Mouse (Mus musculus) heart, embryonic 14.5 days (tissue): Measurements from ENCODE around the gene Gnptab. TPM values are rescaled to one million over a fixed set of nuclear protein-coding genes. Genes with fewer than 3 reads are reported as not detected.

Experiments used
- ATAC-seq: fragments of 200-750 bp; cut with Nextera tagmentation; 2 replicates; pipeline ENCODE4 v1.8.0; 2017; ENCODE audit warnings: low read depth, moderate TSS enrichment; ENCODE audit not compliant: insufficient number of reproducible peaks, insufficient read depth, low FRiP score
- H3K27ac ChIP-seq, 2 experiments: fragments of 200-500 bp in 1 of 2; fragments of 300-500 bp in 1 of 2; sonication (generic) in 1 of 2; replicated peaks in 1 of 2; 2 replicates each; pipeline ENCODE4 v1.5.1; 2012 to 2014; ENCODE audit warnings: low read depth in 2 of 2, low read length in 2 of 2, control low read depth in 1 of 2, mild to moderate bottlenecking in 1 of 2, mixed read lengths in 1 of 2; ENCODE audit not compliant: control insufficient read depth in 1 of 2, insufficient read depth in 1 of 2
- H3K27me3 ChIP-seq: fragments of 300-500 bp; sonication (generic); 2 replicates; pipeline ENCODE4 v1.6.1; 2014; ENCODE audit warnings: mild to moderate bottlenecking, low read length, control low read depth; ENCODE audit not compliant: control insufficient read depth, insufficient read depth
- H3K36me3 ChIP-seq: fragments of 300-500 bp; sonication (generic); 2 replicates; pipeline ENCODE4 v1.6.1; 2014; ENCODE audit warnings: mild to moderate bottlenecking, control low read depth, low read length, mixed read lengths; ENCODE audit not compliant: control insufficient read depth, insufficient read depth
- H3K4me1 ChIP-seq, 2 experiments: fragments of 200-500 bp in 1 of 2; fragments of 300-500 bp in 1 of 2; sonication (generic) in 1 of 2; 2 replicates each; pipeline ENCODE4 v1.6.1; 2012 to 2014; ENCODE audit warnings: low read length in 2 of 2, control low read depth in 1 of 2, mixed read lengths in 1 of 2; ENCODE audit not compliant: control insufficient read depth in 2 of 2, insufficient read depth in 2 of 2
- H3K4me2 ChIP-seq: fragments of 300-500 bp; sonication (generic); 2 replicates; pipeline ENCODE4 v1.6.1; 2014; ENCODE audit warnings: mild to moderate bottlenecking, low read length
- H3K4me3 ChIP-seq, 2 experiments: fragments of 200-500 bp in 1 of 2; fragments of 300-500 bp in 1 of 2; sonication (generic) in 1 of 2; 2 replicates each; pipeline ENCODE4 v1.5.1; 2012 to 2014; ENCODE audit warnings: low read length in 2 of 2, mild to moderate bottlenecking in 2 of 2, control low read depth in 1 of 2, low read depth in 1 of 2, moderate library complexity in 1 of 2; ENCODE audit not compliant: control insufficient read depth in 1 of 2, insufficient read depth in 1 of 2
- H3K9ac ChIP-seq: fragments of 300-500 bp; sonication (generic); 2 replicates; pipeline ENCODE4 v1.6.1; 2014; ENCODE audit warnings: mild to moderate bottlenecking, low read length
- H3K9me3 ChIP-seq: fragments of 300-500 bp; sonication (generic); 2 replicates; pipeline ENCODE4 v1.6.1; 2016; ENCODE audit warnings: low read length, control low read depth; ENCODE audit not compliant: control insufficient read depth
- WGBS: fragments of 180-500 bp; shearing (Covaris S2); extraction: QIAGEN DNeasy Blood & Tissue Kit; methylation state at CpG from one replicate; pipeline ENCODE4 v1.1.7; 2014; 5-methylcytosine and 5-hydroxymethylcytosine counted together
- polyA plus RNA-seq: library from polyadenylated mRNA; unstranded; fragments of >200 nt; fragmentation: Nextera tagmentation; extraction: Ambion mirVana; gene quantifications from 2 replicates; pipeline ENCODE4 v1.2.1, GENCODE M21; 2014

Gnptab gene
- polyA plus RNA-seq, 1 experiment from 2014 or later = 9.4 TPM

DNA sequence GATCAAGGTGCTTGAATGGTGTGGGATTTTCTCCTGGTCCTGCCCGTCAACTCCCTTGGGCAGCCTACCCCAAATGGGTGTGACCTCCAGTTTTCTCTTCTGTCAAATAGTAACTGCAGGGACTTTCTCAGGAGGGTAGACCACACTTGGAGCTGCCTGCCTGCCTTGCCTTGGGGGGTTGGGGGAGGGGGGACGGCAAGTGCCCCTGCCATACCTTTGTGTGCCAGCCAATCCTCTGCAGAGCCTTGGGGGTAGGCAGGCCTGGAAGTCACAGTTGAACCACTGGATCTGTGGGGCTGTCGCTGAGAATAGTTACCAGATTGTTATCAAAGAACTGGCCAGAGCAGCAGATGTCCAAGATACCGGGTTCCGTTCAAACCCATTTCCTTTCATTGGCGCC is 7.3 kb downstream of the Gnptab start:
- H3K9ac ChIP-seq = no peak overlapping the region
- H3K4me1 ChIP-seq = peaks cover 26 to 48% of the 10 kb centered on the region in 2 experiments
- no peak overlapping the region for H3K4me2 ChIP-seq
- ATAC-seq = no peak; the same call in 1 of the 2 replicates
- H3K4me3 ChIP-seq = no peak overlapping the region
- H3K9me3 ChIP-seq = no peaks in the 10 kb centered on the region
- H3K27ac ChIP-seq = no peak overlapping the region
- no peaks in the 10 kb centered on the region for H3K36me3 ChIP-seq
- H3K27me3 ChIP-seq = no peaks in the 10 kb centered on the region
- WGBS = 69% methylated on average over 6 of the region's 6 CpGs

DNA sequence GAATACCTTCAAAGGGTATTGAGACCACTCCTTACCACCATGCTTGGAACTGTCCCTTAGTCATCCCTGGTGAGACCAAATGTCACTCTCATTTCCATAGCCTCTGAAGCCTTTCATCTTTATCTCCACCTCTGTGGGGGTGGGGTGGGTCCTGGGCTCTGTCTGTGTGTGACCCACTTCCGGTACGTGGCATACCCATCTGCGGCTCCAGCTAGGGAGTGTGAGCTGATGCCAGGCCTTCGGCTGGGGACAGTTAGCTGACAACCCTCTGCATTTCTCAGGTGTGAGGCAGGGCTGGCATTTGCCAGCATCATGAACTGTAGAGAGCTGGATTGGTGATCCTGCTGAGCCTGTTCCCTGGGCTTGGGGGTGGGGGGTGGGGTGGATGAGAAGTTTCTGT is 10.6 kb downstream of the Gnptab start:
- Histone ChIP-seq H3K36me3 (no peaks in the 10 kb centered on the region), H3K4me1 (peaks cover 19 to 27% of the 10 kb centered on the region in 2 experiments), H3K27me3 (no peaks in the 10 kb centered on the region), H3K9me3 (no peaks in the 10 kb centered on the region), H3K4me3 (no peak overlapping the region), H3K27ac (no peak overlapping the region), H3K9ac (no peak overlapping the region), H3K4me2 (no peak overlapping the region)
- 0 out of 2 replicates have a peak, but pooled peaks have one; percentile 21 for ATAC-seq
- WGBS = 5% methylated on average over 4 of the region's 4 CpGs

DNA sequence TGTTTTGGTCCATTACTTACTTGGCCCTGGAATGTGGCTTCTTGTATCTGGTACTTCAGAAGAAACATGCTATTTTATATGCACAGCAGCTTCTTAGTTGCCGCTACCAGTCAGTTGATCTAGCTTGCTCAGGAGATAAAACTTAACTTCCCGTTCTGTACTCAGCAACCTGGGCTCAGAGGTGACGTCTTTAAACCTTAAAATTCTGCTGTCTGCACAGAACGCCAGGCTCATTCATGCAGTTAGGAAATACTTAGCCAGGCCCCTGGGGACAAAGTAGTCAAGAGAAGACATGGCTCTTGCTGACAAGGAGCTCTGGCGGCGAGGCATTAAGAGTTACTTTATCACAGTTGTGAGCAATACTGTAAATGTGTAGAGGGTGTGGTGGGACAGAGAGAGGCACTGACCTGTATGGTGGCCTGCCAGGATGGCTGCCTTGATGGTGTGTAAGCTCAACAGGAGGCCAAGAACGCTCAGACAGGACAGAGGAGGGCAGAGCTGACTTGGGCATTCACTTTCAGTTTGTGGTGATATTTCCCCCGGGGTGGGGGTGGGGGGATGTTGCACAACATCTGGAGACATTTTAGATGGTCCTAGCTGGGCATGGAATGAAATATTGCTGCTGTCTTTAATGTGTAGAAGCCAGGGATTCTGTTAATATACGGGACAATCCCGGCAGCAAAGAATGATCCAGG is 11.3 kb downstream of the Gnptab start:
- no peaks in the 10 kb centered on the region for H3K9me3 ChIP-seq
- WGBS = 40% methylated on average over 10 of the region's 10 CpGs
- no peak overlapping the region for H3K4me2 ChIP-seq
- no peaks in the 10 kb centered on the region for H3K27me3 ChIP-seq
- H3K4me1 ChIP-seq = peaks cover 19 to 27% of the 10 kb centered on the region in 2 experiments
- no peak overlapping the region; the same call in 1 of the 2 replicates for H3K9ac ChIP-seq
- no peak for ATAC-seq
- H3K36me3 ChIP-seq = no peaks in the 10 kb centered on the region
- H3K27ac ChIP-seq = 0 out of 4 replicates have a peak overlapping the region, but pooled peaks of 1 of the 2 experiments have one; percentile 1
- no peak overlapping the region for H3K4me3 ChIP-seq

DNA sequence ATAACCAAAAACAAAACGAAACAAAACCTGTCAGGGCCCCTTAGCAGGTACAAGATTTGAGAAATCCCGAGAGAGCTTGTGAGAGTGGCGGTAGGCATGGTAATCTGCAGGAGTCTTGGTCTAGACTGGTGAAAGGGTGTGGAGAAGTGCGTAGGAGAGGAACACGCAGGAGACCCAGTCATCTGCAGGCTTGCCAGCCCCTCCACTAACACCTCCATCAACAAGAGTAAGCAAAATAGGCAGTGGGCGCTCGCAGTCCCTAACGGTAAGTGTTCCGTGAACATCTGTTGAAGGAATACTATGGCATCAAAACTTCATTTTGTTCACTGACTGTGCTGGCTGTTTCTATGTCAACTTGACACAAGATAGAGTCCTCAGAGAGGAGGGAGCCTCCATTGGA is 12.6 kb downstream of the Gnptab start:
- no peak for ATAC-seq
- Histone ChIP-seq H3K27ac (no peak overlapping the region), H3K4me1 (peaks cover 12 to 18% of the 10 kb centered on the region in 2 experiments), H3K27me3 (no peaks in the 10 kb centered on the region), H3K36me3 (no peaks in the 10 kb centered on the region), H3K4me2 (no peak overlapping the region), H3K9me3 (no peaks in the 10 kb centered on the region), H3K9ac (no peak overlapping the region), H3K4me3 (no peak overlapping the region)
- 94% methylated on average over 9 of the region's 9 CpGs for WGBS

DNA sequence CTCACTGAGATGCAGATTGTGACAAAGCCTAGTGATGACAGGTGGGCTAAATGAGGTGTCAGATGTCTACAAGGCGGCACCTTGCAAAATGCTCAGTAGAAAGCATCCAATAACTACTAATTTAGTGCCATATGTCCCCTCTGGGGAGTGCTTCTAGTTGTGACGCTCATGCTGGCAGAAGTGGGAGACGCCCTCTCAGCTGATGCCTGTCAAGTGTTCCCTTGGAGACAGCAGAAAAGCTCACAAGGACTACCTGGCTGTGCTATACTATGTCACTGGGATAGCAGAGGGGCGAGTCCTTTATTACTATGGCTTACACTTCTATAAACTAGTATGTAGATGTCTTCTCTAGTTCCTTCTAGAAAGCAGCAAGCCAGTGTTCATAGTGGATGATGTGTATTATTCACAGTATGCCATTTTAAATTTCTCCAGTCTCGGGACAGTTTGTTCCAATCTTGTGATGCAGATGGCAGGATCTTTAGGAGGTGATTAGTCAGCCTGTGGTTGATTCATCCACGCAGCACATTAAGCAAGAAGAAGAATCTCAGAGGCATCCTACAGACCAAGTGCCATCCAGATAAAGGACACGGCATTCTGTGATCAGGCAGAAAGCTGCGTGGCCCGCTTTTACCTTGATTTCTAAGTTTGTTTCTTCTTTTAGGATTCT is 13.4 kb downstream of the Gnptab start:
- WGBS = 80% methylated on average over 9 of the region's 9 CpGs
- Histone ChIP-seq H3K36me3 (no peaks in the 10 kb centered on the region), H3K27me3 (no peaks in the 10 kb centered on the region), H3K4me2 (no peak overlapping the region), H3K4me1 (peaks cover 12 to 17% of the 10 kb centered on the region in 2 experiments), H3K9me3 (no peaks in the 10 kb centered on the region), H3K9ac (no peak overlapping the region), H3K27ac (no peak overlapping the region), H3K4me3 (no peak overlapping the region)
- ATAC-seq = no peak

DNA sequence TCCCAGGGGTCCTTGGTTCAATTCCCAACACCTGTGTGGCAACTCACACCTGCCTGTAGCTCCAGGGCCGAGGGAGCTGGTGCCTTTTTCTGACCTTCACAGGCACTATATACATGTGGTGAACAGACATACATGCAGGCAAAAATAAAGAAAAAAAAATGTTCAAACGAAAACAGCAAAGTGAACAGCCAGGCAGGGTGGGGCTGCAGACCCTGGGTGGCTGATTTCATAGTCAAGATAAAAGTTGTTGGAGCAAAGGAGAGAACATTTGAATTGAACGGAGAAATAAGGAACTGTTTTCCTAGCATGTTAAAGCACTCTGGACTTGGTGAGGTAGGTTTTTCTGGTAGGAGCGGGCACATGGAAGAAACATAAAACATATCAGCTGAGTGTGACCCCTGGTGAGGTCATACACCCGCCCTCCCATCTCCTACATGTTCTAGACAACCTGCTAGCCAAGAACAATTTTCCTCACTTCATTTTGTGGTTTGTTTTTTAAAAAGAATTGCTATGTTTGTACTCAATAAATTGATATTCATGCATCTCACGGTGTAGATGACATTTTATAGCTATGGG is 19.8 kb downstream of the Gnptab start:
- no peak overlapping the region for H3K9ac ChIP-seq
- no peaks in the 10 kb centered on the region for H3K9me3 ChIP-seq
- H3K4me3 ChIP-seq = no peak overlapping the region
- H3K27me3 ChIP-seq = no peaks in the 10 kb centered on the region
- no peak overlapping the region for H3K27ac ChIP-seq
- WGBS = 73% methylated on average over 6 of the region's 6 CpGs
- no peaks in the 10 kb centered on the region for H3K4me1 ChIP-seq
- H3K36me3 ChIP-seq = no peaks in the 10 kb centered on the region
- no peak overlapping the region for H3K4me2 ChIP-seq
- no peak for ATAC-seq

GRCm38 (mm10) chr10:88399271-88399670 is 20.3 kb downstream of the Gnptab start:
- no peak for ATAC-seq
- WGBS = 88% methylated on average over 5 of the region's 5 CpGs
- no peaks in the 10 kb centered on the region for H3K36me3 ChIP-seq
- H3K27ac ChIP-seq = no peak overlapping the region
- no peak overlapping the region for H3K4me2 ChIP-seq
- no peak overlapping the region for H3K9ac ChIP-seq
- no peak overlapping the region for H3K4me3 ChIP-seq
- no peaks in the 10 kb centered on the region for H3K9me3 ChIP-seq
- H3K27me3 ChIP-seq = no peaks in the 10 kb centered on the region
- no peaks in the 10 kb centered on the region for H3K4me1 ChIP-seq
